Mouse (Mus musculus): Measurements from ENCODE around the gene Rps3a1.
"Not testable (repeated sequence)": the region's sequence is repeated elsewhere in the genome, so short reads cannot be mapped to it uniquely, and the experiment has no call there.

Gene Rps3a1

DNA sequence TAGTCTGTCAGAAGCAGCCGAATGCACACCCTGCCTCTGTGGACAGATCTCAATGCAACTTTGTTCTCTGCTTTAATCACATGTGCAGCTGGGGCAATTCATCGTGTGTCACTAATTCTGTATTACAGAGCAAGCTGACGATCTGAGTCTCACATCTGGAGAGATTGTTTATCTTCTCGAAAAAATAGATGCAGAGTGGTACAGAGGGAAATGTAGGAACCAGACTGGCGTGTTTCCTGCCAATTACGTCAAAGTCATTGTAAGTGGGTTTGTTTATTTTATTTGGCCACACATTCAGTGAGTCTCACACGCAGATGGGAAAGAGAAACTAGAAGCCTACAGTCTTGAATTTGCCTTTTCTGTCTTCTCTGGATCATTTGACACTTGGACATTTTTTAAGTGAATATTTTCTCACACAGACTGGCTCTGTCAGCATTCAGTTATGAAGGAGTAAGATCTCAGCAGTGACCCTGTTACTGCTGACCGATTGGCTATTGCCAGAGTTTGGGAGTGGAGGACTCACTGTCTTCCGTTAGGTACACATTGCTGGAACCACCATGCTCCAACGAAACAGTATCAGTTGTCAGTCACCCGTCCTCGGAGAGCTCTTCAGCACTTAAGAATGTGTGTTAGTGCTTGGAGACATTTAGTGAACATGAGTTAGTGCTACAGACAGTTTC, 27.7 kb downstream of the Rps3a1 start:
- peak; percentile 32 to 68 for DNase-seq

DNA sequence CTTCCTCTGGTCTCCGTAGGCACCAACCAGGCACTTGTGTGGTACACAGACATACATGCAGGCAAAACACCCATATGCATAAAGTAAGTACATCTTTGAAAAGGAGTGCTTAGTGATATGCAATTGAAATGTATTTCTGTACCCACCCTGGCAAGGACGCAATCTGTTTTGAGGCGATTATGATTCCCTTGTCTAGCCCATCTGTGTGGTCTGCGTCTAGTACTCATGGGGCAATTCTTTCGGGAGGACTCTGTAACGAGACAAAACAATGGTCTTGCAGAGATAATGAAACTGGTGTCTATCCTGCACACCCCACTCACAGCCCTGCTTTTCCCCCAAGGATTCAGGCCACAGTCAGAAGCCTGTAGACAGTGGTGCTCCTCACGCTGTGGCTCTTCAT, 29.7 kb downstream of the Rps3a1 start:
- no peak for DNase-seq

DNA sequence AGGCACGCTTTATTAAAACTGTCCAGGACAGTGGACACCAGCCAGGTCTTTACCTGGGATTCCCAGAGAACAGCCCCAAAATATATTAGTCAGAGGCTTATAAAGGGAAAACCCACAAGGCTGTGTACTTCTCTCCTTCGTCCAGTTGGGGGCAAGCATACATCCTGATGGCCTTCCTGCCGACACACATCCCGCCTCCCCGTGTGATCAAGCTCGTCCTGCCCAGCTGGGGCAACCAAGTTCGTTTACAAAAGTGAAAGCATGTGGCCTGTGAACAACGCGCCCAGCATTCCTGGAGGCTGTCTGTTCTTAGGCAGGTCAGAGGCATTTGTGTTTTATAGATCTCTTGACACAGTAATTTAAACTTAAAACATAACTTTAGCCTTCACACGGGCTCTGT, 32.4 kb downstream of the Rps3a1 start:
- DNase-seq, result peak; percentile 52 to 59

- DNase-seq, result peak in 1 of 2 experiments; percentile 30
These were observed 33.4 kb downstream of the Rps3a1 start for GRCm38 (mm10) chr3:86109099-86109498.

DNA sequence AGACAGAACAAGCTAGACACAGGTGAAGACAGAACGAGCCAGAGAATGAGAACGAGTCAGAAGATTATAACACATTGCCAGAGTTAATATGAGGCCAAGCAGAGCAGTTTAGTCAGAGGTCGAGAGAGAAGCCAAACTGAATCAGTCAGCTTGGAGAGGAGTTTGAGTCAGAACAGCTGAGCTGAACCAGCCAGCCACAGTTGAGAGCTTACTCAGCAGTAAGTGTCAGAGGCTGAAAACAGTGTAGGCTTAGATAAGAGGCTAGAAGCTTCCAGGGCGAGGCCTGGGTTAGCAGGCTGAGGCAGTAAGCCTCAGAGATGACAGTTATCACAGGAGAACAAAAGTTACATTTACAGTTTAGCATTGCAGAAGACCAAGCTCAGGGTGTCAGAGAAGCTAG, 33.9 kb downstream of the Rps3a1 start:
- no peak for DNase-seq

DNA sequence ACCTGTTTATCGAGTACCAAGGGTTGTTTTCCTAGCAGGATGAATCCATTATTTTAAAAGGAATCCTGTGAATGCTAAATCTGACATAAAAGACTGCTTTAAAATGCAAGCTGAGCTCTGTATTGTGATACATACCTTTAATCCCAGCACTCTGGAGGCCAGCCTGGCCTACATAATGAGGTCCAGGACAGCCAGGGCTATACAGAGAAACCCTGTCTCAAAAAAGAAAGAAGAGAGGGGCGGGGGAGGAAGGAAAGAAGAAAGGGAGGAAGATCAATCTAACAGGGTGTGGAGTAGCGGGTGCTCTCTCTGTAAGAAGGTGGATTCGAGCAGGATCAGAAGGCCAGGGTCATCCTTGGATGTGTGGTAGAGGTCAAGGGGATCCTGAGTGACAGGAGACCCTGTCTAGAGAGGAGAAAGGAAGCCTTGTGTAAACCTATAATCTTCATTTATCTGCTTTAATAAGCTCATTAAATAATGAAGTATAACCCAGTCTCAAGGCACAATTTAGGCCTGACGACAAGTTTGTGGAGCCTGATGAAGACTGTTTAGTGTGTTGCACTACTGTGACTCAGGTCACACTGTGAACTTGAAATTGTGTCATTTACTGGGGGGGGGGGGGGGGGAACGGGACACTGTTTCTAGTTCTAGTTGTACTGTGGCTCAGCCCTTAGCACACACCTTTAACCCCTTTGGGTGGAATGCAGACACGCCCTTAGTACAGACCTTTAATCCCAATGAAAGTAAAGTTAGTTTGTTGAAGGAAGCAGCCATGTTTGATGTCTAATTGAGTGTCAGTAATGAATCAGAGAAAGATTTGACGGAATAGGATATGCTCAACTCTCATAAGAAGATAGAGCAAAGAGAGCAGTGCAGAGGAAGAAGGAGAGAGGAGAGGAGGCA, 34.6 kb downstream of the Rps3a1 start:
- DNase-seq, result no peak

GRCm38 (mm10) chr3:86106086-86106632, 36.3 kb downstream of the Rps3a1 start:
- DNase-seq, result no peak

DNA sequence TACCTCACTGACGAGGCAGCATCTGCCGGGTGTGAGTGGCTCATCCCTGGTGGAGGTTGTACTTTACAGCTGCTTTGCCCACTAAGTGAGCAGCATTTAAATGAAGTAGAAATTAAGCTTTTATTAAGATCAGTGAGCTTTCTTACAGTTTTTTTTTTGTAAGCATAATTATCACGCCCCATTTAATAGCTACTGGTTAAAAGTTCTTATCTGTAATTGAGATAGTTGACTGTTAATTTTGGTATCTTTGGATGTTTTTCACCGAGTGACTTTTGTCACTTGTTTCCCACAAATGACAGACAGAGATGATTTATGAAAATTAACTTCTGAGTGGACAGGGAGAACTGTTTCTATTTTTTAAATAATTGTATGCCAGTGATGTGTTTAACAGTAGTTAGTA, 37.6 kb downstream of the Rps3a1 start:
- DNase-seq, result no peak

DNA sequence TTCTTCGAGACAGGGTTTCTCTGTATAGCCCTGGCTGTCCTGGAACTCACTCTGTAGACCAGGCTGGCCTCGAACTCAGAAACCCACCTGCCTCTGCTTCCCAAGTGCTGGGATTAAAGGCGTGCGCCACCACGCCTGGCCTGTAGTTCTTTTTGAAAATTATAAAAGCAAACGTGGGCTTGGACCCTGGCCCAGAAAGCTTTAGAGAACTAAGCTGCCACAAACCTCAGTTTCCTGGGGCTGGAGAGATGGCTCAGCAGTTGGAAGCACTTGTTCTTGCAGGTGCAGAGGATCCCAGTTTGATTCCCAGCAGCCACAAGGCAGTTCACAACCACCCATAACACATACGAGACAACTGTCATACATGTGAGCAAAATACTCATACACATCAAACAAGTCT, 38.1 kb downstream of the Rps3a1 start:
- DNase-seq, result not testable (repeated sequence)

- DNase-seq, result no peak
These were observed 38.8 kb downstream of the Rps3a1 start for GRCm38 (mm10) chr3:86103449-86104291.

- DNase-seq, result no peak
These were observed 40.5 kb downstream of the Rps3a1 start for GRCm38 (mm10) chr3:86101956-86102355.

DNA sequence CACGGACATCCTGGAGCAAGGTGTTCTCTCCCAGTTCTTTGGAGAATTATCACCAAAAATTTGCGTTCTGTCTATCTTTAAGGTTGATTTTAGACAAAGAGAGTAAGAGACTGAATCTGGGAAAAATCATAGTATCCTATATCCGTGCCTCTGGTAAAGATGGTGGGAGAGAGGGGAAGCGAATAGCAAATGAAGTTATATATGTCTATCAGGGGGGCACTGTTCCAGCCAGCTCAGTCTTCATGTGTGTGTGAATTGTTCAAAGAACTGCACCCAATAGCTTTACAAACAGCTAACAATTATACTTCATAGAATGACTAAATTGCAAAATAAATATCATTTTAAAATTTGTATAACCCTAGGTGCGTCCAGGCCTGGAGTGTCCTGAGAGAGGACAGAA, 48.6 kb downstream of the Rps3a1 start:
- DNase-seq, result no peak

DNA sequence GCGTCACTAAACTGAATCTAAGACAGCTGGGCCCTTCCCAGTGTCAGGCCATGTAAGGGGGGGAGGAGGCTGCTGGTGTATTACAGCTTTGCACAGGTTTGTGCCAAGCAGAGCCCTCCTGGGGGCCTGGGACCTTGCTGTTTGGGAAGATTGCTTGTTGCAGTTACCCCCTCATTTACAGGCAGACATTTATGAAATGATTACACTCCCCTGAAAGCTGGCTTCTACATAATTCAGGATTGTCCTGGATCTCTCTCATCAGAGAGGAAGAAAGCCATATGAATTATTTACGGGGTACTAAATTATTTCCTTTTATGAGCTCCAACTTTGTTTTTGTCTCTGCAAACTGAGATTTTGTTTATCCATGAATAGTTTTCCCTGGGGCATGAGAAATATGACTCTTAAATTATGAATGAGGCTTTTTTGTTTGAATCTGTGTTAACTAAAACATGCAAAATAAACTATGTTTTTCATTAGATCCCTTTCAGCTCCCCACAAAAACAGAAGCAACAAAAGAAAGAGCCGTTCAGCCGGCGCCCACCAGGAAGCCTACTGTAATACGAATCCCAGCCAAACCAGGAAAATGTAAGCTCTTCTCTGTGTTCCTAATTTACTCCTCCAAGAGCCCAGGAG, 49.2 kb downstream of the Rps3a1 start:
- DNase-seq, result no peak
